Mouse (Mus musculus) heart, adult 2 months (tissue): ENCODE data around the gene Lmbrd1.

Experiments used
- CTCF ChIP-seq: fragments of 200-600 bp; IDR thresholded peaks from 2 replicates; pipeline ENCODE4 v1.8.1; 2022; ENCODE audit warnings: antibody characterized with exemption, mild to moderate bottlenecking, moderate library complexity
- POLR2A ChIP-seq: fragments of 200-500 bp; IDR thresholded peaks from 2 replicates; pipeline ENCODE4 v1.6.1; 2011; ENCODE audit warnings: mild to moderate bottlenecking, low read depth, low read length, control low read depth; ENCODE audit not compliant: insufficient read depth

GRCm38 (mm10) chr1:24697677-24698076, 19.2 kb downstream of the Lmbrd1 start:
- TF ChIP-seq CTCF (no peak), POLR2A (no peak)
